Mouse (Mus musculus): Measurements from ENCODE around the gene Spire2.

The Spire2 gene

DNA sequence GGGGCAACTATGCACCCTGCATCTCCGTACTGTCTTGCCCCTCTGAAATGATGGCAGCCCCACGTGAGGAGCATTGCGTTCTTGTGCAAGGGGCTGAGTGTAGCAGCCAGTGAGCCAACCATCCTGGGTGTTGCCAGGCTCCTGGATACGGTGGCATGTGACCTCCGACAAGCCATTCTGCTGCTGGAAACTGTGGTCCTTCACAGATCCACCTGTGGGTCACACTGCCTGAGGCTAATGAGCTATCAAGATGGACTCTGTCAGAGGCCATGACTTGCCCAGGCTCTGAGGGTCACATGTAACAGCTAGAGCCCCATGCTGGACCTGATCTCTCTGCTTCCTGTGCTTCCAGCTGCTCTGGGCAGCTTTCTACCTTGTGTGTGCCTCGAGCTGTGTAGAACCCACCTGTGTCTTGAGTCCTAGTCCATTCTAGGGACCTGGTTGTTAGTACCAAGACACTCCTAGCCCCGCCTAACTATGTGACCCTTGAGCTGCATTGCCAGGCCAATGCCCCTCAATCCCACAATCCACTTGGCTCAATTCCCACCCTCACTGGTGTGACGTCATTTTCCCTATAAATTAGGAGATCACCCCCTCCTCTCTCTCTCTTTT lies 84.5 kb downstream of the Spire2 start:
- no peak for DNase-seq (ENCODE audit: low read depth, low spot score)
